17 mouse cellular contexts compared by ENCODE assay signal in the genomic region with DNA sequence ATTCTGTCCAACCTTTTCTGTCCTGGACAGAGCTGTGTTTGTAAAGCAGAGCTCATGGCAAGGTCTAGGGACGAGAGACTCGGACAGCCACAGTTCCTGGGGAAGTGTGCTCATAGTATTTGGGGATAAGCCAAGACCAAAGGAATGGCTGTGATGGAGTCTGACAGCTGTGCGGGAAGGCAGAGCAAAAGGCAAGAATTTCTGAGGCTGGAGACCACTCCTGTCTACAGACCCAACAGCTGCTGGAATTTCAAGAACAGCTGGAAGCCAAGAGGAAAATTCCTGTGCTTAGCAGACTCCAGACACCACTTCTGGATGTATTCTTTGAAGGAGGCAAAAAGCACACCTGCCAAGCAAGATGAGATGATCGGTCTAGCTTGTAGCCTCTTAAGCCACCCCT. TPM values are rescaled to one million over a fixed set of nuclear protein-coding genes. Genes with fewer than 3 reads are reported as not detected.
DNase-seq lines count a peak whose midpoint lies in the region; ATAC-seq lines count a peak whose summit lies in the region.
"Had no signal": no experiment of that assay in that cellular context is flagged by ENCODE, and none has a peak within 500 bp of the region (broad histone marks: within the 10 kb centered on the region; RNA-seq: fewer than 3 reads in every experiment).

No protein-coding gene starts in this region.

- H3K27ac ChIP-seq in hindbrain, embryonic 10.5 days: no peak overlapping the region
- no peak overlapping the region for H3K27ac ChIP-seq in hindbrain, embryonic 11.5 days (ENCODE audit: low read depth, low read length)
- no peak overlapping the region for H3K27ac ChIP-seq in neural tube, embryonic 11.5 days (ENCODE audit: low read depth, low read length)
- no peak overlapping the region for H3K27ac ChIP-seq in neural tube, embryonic 15.5 days (replicated peaks)
- peak overlapping the region; percentile 70; the same call in 1 of the 2 replicates for H3K27ac ChIP-seq in limb, embryonic 13.5 days
- H3K27ac ChIP-seq: hindbrain, embryonic 14.5 days; midbrain, embryonic 13.5 days had no signal

- H3K4me3 ChIP-seq in hindbrain, embryonic 10.5 days: no peak overlapping the region
- H3K4me3 ChIP-seq in hindbrain, embryonic 11.5 days (ENCODE audit: low read depth, low read length): no peak overlapping the region
- H3K4me3 ChIP-seq in neural tube, embryonic 11.5 days (ENCODE audit: low read depth, low read length): no peak overlapping the region
- no peak overlapping the region for H3K4me3 ChIP-seq in neural tube, embryonic 15.5 days (replicated peaks)
- H3K4me3 ChIP-seq in limb, embryonic 13.5 days: no peak overlapping the region
- H3K4me3 ChIP-seq: heart, embryonic 12.5 days; midbrain, embryonic 13.5 days had no signal

- WGBS in hindbrain, embryonic 10.5 days: 78% methylated on average over 4 of the region's 4 CpGs
- 71% methylated on average over 4 of the region's 4 CpGs for WGBS in hindbrain, embryonic 11.5 days
- WGBS in neural tube, embryonic 11.5 days: 80% methylated on average over 4 of the region's 4 CpGs
- 85% methylated on average over 4 of the region's 4 CpGs for WGBS in neural tube, embryonic 15.5 days
- WGBS in limb, embryonic 13.5 days: 46% methylated on average over 4 of the region's 4 CpGs

- H3K9ac ChIP-seq in hindbrain, embryonic 11.5 days (ENCODE audit: low read depth, low read length): no peak overlapping the region
- H3K9ac ChIP-seq in neural tube, embryonic 11.5 days (ENCODE audit: low read length): no peak overlapping the region
- H3K9ac ChIP-seq in neural tube, embryonic 15.5 days (replicated peaks): no peak overlapping the region
- H3K9ac ChIP-seq in limb, embryonic 13.5 days: no peak overlapping the region
- H3K9ac ChIP-seq: heart, embryonic 12.5 days; hindbrain, embryonic 14.5 days; midbrain, embryonic 13.5 days had no signal

- peak; percentile 17 for DNase-seq in hindbrain, embryonic 10.5 days (ENCODE audit: low spot score)
- DNase-seq in hindbrain, embryonic 11.5 days (ENCODE audit: low spot score): no peak
- peak; percentile 22 for DNase-seq in neural tube, embryonic 11.5 days (ENCODE audit: low spot score)
- DNase-seq in left cerebral cortex, adult 11 months (ENCODE audit: low spot score): no peak
- no peak for DNase-seq in right cerebral cortex, adult 18-20 months
- DNase-seq: cerebellum, adult 2 months; heart, adult 11 months; heart, postnatal 14 days; lung, adult 18-20 months; right cerebral cortex, postnatal 25 days had no signal

- H3K9me3 ChIP-seq in hindbrain, embryonic 10.5 days: no peaks in the 10 kb centered on the region
- no peaks in the 10 kb centered on the region for H3K9me3 ChIP-seq in hindbrain, embryonic 11.5 days (ENCODE audit: control insufficient read depth, low read length)
- no peaks in the 10 kb centered on the region for H3K9me3 ChIP-seq in neural tube, embryonic 11.5 days (ENCODE audit: control insufficient read depth, low read length)
- no peaks in the 10 kb centered on the region for H3K9me3 ChIP-seq in neural tube, embryonic 15.5 days (replicated peaks)
- H3K9me3 ChIP-seq in limb, embryonic 13.5 days: no peaks in the 10 kb centered on the region
- H3K9me3 ChIP-seq: heart, embryonic 12.5 days; midbrain, embryonic 13.5 days had no signal

- H3K4me1 ChIP-seq in hindbrain, embryonic 10.5 days (replicated peaks): peaks cover 6% of the 10 kb centered on the region
- H3K4me1 ChIP-seq in hindbrain, embryonic 11.5 days (replicated peaks; ENCODE audit: control insufficient read depth, insufficient read depth, low read length): no peaks in the 10 kb centered on the region
- H3K4me1 ChIP-seq in neural tube, embryonic 11.5 days (ENCODE audit: control insufficient read depth, insufficient read depth, low read length): no peaks in the 10 kb centered on the region
- peaks cover 12% of the 10 kb centered on the region for H3K4me1 ChIP-seq in neural tube, embryonic 15.5 days
- H3K4me1 ChIP-seq in limb, embryonic 13.5 days: peaks cover 17% of the 10 kb centered on the region
- H3K4me1 ChIP-seq: midbrain, embryonic 13.5 days had no signal

- H3K4me2 ChIP-seq in hindbrain, embryonic 11.5 days (replicated peaks; ENCODE audit: low read depth, low read length): no peak overlapping the region
- no peak overlapping the region for H3K4me2 ChIP-seq in neural tube, embryonic 11.5 days (ENCODE audit: low read depth)
- no peak overlapping the region for H3K4me2 ChIP-seq in neural tube, embryonic 15.5 days
- no peak overlapping the region for H3K4me2 ChIP-seq in limb, embryonic 13.5 days (replicated peaks)
- H3K4me2 ChIP-seq: heart, embryonic 12.5 days; hindbrain, embryonic 14.5 days; liver, embryonic 11.5 days; midbrain, embryonic 13.5 days had no signal

- no peaks in the 10 kb centered on the region for H3K27me3 ChIP-seq in hindbrain, embryonic 10.5 days (ENCODE audit: insufficient read depth, poor library complexity, severe bottlenecking)
- H3K27me3 ChIP-seq in hindbrain, embryonic 11.5 days (ENCODE audit: control insufficient read depth, insufficient read depth, low read length): no peaks in the 10 kb centered on the region
- no peaks in the 10 kb centered on the region for H3K27me3 ChIP-seq in neural tube, embryonic 11.5 days (ENCODE audit: control insufficient read depth, insufficient read depth, low read length)
- no peaks in the 10 kb centered on the region for H3K27me3 ChIP-seq in neural tube, embryonic 15.5 days (replicated peaks)
- no peaks in the 10 kb centered on the region for H3K27me3 ChIP-seq in limb, embryonic 13.5 days
- H3K27me3 ChIP-seq: CH12.LX; heart, embryonic 12.5 days; midbrain, embryonic 13.5 days had no signal

- peaks cover 45% of the 10 kb centered on the region for H3K36me3 ChIP-seq in hindbrain, embryonic 10.5 days
- peaks cover 5% of the 10 kb centered on the region for H3K36me3 ChIP-seq in hindbrain, embryonic 11.5 days (ENCODE audit: control insufficient read depth, insufficient read depth, low read length)
- peaks cover 2% of the 10 kb centered on the region for H3K36me3 ChIP-seq in neural tube, embryonic 11.5 days (ENCODE audit: control insufficient read depth, insufficient read depth, low read length)
- peaks cover 14% of the 10 kb centered on the region for H3K36me3 ChIP-seq in neural tube, embryonic 15.5 days
- peaks cover 22% of the 10 kb centered on the region for H3K36me3 ChIP-seq in limb, embryonic 13.5 days

- no peak for ATAC-seq in hindbrain, embryonic 11.5 days (ENCODE audit: low FRiP score)
- no peak for ATAC-seq in neural tube, embryonic 11.5 days (ENCODE audit: insufficient read depth, low FRiP score, low TSS enrichment)
- ATAC-seq in neural tube, embryonic 15.5 days (ENCODE audit: low FRiP score): no peak
- ATAC-seq in limb, embryonic 13.5 days (ENCODE audit: low FRiP score, low read depth): peak; percentile 83
- ATAC-seq: midbrain, embryonic 13.5 days had no signal

RNA-seq across cellular contexts. Expression of a gene that starts 23.6 kb away (rescaled TPM):
- polyA plus RNA-seq in hindbrain, embryonic 10.5 days (2016; fragmentation: Nextera tagmentation; extraction: Ambion mirVana): 14.1 and 17.3 TPM in 2 replicates
- 9.9 and 11.2 TPM in 2 replicates for polyA plus RNA-seq in hindbrain, embryonic 11.5 days (2014; fragmentation: Nextera tagmentation; extraction: Ambion mirVana)
- 16.3 and 17.3 TPM in 2 replicates for polyA plus RNA-seq in neural tube, embryonic 11.5 days (2014; fragmentation: Nextera tagmentation; extraction: Ambion mirVana)
- 23.4 and 24.1 TPM in 2 replicates for polyA plus RNA-seq in neural tube, embryonic 15.5 days (2015; fragmentation: Nextera tagmentation; extraction: Ambion mirVana)
- polyA plus RNA-seq in limb, embryonic 13.5 days (2015; fragmentation: Nextera tagmentation; extraction: Ambion mirVana): 9.6 and 10.8 TPM in 2 replicates

Comparison
In these comparisons a context has a peak if more than half of its experiments do, and no peak if none do; other contexts are left out.
1. DNase-seq: peak in hindbrain, embryonic 10.5 days (single experiment) and neural tube, embryonic 11.5 days (single experiment); none in hindbrain, embryonic 11.5 days (single experiment), left cerebral cortex, adult 11 months (single experiment) and right cerebral cortex, adult 18-20 months (single experiment).